Mouse (Mus musculus): ENCODE data around the gene Nfyc.

DNA sequence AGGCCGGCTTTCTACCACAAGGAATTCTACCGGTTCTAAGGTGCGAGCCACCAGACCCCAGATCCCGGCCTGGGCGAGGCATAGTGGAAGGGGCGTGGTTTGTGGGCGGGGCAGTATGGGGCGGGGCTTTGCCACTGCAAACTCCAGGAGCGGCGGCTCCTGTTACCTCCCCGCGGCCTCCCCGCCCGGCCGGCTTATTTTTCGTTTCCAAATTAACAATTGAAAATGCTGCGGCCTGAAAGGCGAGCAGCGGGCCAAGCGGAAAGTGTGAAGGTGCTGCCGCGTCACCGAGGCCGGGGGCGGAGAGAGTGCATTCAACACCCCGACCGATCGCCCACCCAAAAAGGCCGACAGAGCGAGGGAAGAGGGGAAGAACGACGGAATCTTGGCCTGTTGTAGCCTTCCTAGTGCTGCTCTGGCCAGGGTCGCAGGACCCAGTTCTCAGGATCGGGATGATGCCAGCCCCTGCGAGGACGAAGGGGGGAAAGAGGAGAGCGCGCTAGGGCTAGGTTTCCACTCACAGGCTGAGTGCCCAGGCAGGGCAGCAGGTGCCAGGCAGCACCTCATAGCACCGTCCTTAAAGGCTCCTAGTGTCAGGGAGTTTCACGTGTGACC, 100.2 kb downstream of the Nfyc start:
- TF ChIP-seq CTCF (IDR thresholded peaks at IDR 0.05) (no peak), POLR2A (IDR thresholded peaks at IDR 0.05; ENCODE audit: insufficient read depth, low read depth, low read length) (no peak), EP300 (IDR thresholded peaks at IDR 0.05; ENCODE audit: insufficient read depth, low read depth, low read length) (no peak)

Data from heart, adult 2 months (tissue).